Mouse (Mus musculus): ENCODE results near the gene Arcn1. TPM values are rescaled to one million over a fixed set of nuclear protein-coding genes. Genes with fewer than 3 reads are reported as not detected.
A peak's percentile ranks its signal among the peaks of the same experiment; 100 is the strongest.

Arcn1 gene
- polyA plus RNA-seq, 1 experiment, result 76.9 TPM

DNA sequence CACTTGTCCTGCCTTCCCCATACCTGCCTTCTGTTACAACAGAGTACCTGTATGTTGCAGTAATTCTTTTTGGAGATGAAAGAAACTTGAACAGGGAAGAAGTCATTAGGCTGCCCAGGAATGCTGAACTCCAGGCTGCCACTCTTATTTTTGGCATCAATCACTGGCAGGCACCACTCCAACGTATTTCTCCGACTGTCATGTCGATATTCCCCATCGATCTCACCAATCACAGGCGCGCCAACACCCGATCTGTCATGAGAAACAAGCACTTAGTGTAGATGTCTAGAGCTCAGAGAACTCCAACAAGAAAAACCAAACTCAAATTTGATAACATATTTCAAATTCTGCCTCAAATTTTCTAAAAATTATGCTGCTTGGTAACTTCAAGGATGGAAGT, 22.3 kb downstream of the Arcn1 start:
- TF ChIP-seq CTCF (IDR thresholded peaks at IDR 0.05; ENCODE audit: borderline replicate concordance, extremely low read depth, insufficient read depth, insufficient read length) (no peak), POLR2A (IDR thresholded peaks at IDR 0.05; ENCODE audit: borderline replicate concordance, extremely low read depth, insufficient read depth, insufficient read length, poor library complexity, severe bottlenecking) (no peak)
- no peak for DNase-seq (ENCODE audit: low read depth)

DNA sequence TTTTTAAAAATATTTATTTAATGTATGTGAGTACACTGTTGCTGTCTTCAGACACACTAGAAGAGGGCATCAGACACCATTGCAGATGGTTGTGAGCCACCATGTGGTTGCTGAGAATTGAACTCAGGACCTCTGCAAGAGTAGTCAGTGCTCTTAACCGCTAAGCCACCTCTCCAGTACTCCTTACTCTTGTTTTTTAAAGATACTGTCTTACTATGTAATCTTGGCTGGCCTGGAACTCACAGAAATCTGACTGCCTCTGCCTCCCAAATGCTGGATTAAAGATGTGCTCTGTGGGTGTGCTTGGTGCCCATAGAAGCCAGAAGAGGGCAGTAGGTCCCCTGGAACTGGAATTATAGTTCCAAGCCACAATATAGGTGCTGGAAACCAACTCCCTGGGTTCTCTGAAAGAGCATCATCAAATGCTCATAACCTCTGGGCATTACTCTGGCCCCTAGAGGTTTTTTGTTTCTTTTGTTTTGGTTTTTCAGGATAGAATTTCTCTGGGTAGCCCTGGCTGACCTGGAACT, 26.9 kb downstream of the Arcn1 start:
- TF ChIP-seq POLR2A (IDR thresholded peaks at IDR 0.05; ENCODE audit: borderline replicate concordance, extremely low read depth, insufficient read depth, insufficient read length, poor library complexity, severe bottlenecking) (no peak), CTCF (IDR thresholded peaks at IDR 0.05; ENCODE audit: borderline replicate concordance, extremely low read depth, insufficient read depth, insufficient read length) (no peak)
- no peak for DNase-seq (ENCODE audit: low read depth)

DNA sequence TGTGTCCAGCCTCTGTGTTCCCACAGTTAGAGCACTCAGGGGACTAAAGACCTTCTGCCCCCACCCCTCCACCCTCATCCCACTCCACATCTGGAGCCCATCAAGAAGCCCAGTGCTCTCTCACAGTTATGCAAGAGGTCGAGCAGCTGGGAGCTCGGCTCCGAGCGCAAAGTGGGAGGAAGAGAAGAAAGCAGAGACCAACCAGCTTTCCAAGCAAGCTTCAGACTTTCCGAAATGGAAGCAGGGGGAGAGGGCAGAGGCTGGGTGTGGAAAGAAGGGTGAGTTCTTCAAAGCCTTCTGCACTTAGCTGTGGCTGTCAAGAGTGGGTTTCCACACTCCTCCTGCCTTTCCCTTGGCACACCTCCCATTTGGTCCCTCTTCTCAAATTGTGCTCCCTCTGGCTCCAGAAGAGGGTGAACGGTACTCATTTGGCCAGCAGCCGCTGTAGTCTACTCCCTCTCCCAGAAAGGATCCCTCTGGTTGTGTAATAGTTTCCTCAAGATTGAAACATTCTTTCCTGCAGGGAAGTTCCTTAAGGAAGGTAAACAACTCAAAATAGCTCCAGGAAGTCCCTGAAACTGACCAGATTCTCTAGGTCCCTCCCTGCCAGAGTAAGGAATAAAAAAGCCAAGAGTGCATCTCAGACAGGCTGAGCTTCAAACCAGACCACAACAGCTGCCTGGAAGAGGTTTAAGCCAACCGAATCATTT, 30.2 kb downstream of the Arcn1 start:
- no peak for DNase-seq (ENCODE audit: low read depth)
- TF ChIP-seq POLR2A (IDR thresholded peaks at IDR 0.05; ENCODE audit: borderline replicate concordance, extremely low read depth, insufficient read depth, insufficient read length, poor library complexity, severe bottlenecking) (no peak), CTCF (IDR thresholded peaks at IDR 0.05; ENCODE audit: borderline replicate concordance, extremely low read depth, insufficient read depth, insufficient read length) (no peak)

DNA sequence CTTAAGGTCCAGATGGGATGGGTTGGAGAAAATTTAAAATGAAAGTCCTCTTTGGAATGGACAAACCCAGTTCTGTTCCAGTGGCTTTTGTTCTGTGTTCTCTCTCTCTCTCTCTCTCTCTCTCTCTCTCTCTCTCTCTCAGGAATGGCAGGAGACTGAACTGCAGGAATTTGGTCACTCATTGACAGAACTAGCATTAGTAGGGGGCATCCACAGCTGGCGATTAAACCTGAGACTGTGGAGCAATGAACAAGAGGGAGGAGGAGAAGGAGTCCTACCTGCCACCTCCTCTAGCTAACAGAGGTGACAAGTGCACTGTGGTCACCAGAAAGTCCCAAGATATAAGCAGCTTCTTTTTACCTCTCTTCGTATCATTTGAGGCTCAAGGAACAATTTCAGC, 31.3 kb downstream of the Arcn1 start:
- TF ChIP-seq CTCF (IDR thresholded peaks at IDR 0.05; ENCODE audit: borderline replicate concordance, extremely low read depth, insufficient read depth, insufficient read length) (no peak), POLR2A (IDR thresholded peaks at IDR 0.05; ENCODE audit: borderline replicate concordance, extremely low read depth, insufficient read depth, insufficient read length, poor library complexity, severe bottlenecking) (no peak)
- DNase-seq (ENCODE audit: low read depth), result no peak

DNA sequence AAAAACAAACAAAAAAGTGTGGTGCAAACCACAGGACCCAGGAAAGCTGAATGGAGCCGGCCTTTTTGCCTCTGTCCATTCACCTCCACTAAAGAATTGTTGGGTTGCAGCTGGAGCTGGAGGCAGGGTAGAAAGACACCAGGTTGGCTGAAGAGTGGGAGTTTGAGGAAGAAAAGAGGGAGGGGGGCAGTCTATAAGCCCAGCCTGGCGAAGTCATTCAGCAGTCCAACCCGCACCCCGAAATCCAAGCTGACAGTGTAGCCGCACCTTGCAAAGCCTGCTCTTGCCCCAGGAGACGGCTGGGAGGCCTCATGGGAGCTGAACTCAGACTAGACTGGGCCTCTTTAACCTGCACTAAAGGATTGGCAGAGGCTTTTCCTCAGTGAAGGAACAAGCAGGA, 31.8 kb downstream of the Arcn1 start:
- no peak for TF ChIP-seq CTCF (IDR thresholded peaks at IDR 0.05; ENCODE audit: borderline replicate concordance, extremely low read depth, insufficient read depth, insufficient read length)
- no peak for TF ChIP-seq POLR2A (IDR thresholded peaks at IDR 0.05; ENCODE audit: borderline replicate concordance, extremely low read depth, insufficient read depth, insufficient read length, poor library complexity, severe bottlenecking)
- no peak for DNase-seq (ENCODE audit: low read depth)

DNA sequence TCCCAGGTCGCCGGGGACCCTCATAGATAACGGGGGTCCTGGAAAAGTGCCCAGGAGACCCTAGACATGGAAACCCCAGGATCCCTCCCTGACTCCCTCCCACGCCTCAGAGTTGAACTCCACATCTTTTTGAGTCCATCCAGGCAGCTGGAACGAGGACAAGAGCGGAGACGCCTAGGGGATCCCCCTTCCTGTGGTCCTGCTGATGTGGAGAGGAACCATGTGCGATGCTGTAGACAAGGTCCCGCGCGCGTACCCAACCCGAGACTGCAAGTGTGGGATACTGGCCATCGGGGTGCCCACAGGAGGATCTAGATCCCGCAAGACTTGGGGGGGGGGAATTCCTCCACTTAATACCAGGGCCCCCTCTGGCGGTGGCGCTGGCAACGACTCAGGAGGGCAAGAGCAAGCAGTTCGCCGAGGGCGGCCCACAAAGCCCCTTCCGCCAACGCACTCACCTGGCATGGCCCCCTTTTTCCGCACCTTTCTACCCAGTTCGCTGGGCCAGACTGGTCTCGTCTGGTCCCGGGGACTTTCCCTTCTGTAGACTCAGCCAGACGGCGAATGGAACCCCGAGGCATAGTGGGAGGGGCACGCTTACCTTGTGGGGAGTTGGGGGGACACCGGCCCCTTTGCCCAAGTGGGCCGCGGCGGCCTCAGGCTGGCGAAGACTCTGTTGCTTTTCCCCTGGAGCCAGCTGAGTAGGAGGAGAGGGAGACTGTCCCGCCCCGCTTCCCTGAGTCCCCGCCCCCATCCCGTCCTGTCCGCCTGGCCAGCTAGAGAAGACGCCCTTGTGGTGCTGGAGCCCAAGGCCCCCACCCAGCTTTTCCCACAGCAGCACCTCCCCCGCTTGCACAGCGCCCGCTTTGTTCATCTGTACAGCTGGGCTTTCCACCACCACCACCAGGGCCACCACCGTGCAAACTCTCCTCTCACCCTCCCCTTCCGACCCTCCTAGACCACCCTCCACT, 32.8 kb downstream of the Arcn1 start, which contains the start of gene Phldb1:
Gene Phldb1, minus strand, starts transcription at position 675 of the 971 bp plus-strand sequence.
- peak; percentile 75 for DNase-seq (ENCODE audit: low read depth)
- TF ChIP-seq CTCF (IDR thresholded peaks at IDR 0.05; ENCODE audit: borderline replicate concordance, extremely low read depth, insufficient read depth, insufficient read length), result peak; percentile 46; the same call in 1 of the 2 replicates
- no peak for TF ChIP-seq POLR2A (IDR thresholded peaks at IDR 0.05; ENCODE audit: borderline replicate concordance, extremely low read depth, insufficient read depth, insufficient read length, poor library complexity, severe bottlenecking)

DNA sequence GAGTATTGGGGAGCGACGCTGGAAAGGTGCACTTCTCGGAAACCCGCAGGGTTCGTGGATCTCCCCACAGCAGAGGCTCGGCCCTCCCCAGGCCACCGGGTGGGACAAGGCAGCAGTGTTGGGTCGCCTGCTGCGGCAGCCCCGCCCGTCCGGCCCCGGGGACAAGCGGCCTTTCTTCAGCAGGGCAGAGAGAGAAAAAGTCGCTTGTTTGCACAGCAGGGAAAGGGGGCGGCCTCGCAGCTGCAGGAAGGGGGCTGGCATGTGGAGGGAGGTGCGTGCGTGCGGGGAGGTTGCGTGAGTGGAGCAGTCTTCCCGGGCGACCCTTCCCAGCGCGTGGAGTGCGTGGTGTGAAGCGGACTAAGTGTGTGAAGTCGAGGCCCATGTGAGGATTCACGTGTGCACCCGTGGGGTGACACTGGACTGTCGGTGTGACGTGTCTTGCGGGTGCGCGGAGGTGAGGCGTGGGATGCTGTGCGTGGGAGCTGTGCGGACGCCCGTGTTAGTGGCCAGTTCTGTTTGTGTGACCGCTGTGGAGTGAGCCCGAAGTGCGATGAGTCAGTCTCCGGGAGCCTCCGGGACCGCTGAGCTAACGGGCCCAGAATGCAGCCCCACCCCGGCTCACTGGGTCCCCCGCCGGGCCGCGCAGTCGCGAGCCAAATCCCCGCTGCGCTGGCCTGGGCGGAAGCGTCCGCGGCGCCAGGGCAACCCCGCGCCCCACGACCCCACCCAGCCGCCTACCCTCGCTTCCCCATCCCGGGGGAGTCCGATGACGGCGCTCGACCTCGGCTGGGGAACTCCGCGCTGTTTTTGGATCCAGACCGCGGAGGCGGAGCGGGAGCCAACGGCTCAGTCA, 33.7 kb downstream of the Arcn1 start:
- TF ChIP-seq CTCF (IDR thresholded peaks at IDR 0.05; ENCODE audit: borderline replicate concordance, extremely low read depth, insufficient read depth, insufficient read length), result no peak
- TF ChIP-seq POLR2A (IDR thresholded peaks at IDR 0.05; ENCODE audit: borderline replicate concordance, extremely low read depth, insufficient read depth, insufficient read length, poor library complexity, severe bottlenecking), result no peak
- peak; percentile 55 for DNase-seq (ENCODE audit: low read depth)

DNA sequence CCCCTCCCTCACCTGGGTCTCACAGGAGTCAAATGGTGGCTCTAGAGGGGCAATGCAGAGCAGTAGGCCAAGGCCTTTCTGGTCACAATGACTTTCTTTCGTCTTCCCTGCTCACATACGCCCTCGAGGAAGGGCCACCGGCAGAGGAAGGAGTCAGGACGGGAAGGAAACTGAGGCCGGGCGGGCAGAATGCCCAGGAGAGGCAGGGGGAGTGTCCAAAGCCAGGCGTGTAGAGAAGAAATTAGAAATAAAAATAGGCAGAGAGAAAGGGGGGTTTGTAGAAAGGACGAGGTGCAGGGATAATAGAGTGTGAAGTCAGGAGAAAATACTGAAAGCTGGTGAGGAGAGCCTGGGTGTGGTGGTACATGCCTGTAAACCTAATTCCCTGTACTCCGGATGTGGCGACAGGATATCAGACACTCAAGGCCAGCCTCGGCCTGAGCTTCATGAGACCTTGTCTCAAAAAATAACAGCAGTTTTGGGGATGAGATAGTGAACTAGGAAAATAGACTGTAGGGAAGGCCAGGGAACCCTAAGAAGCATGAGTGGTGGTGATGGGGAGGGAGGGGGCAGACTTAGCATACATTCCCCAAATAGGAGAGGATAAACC, 34.6 kb downstream of the Arcn1 start:
- DNase-seq (ENCODE audit: low read depth), result no peak
- TF ChIP-seq CTCF (IDR thresholded peaks at IDR 0.05; ENCODE audit: borderline replicate concordance, extremely low read depth, insufficient read depth, insufficient read length) (no peak), POLR2A (IDR thresholded peaks at IDR 0.05; ENCODE audit: borderline replicate concordance, extremely low read depth, insufficient read depth, insufficient read length, poor library complexity, severe bottlenecking) (no peak)

DNA sequence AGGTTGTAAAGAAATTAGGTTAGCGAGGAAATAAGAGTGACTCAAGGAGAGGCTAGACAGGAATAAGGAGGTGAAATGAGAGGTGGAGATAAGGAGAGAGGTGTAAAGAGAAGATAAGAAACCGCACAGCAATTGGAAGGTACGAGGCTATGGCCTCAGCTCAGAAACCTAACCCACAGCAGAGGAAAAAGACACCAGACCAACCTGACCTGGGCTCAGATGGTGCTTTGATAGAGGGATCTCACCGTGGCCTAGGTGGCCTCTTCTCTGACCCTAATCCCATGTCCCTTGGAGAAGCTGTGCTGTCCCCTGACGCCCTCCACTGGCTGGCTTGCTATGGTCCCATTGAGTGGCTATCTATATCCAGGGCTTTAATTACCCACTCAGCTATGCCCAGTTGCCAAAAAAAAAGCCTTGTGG, 35.5 kb downstream of the Arcn1 start:
- TF ChIP-seq POLR2A (IDR thresholded peaks at IDR 0.05; ENCODE audit: borderline replicate concordance, extremely low read depth, insufficient read depth, insufficient read length, poor library complexity, severe bottlenecking) (no peak), CTCF (IDR thresholded peaks at IDR 0.05; ENCODE audit: borderline replicate concordance, extremely low read depth, insufficient read depth, insufficient read length) (no peak)
- DNase-seq (ENCODE audit: low read depth), result no peak

DNA sequence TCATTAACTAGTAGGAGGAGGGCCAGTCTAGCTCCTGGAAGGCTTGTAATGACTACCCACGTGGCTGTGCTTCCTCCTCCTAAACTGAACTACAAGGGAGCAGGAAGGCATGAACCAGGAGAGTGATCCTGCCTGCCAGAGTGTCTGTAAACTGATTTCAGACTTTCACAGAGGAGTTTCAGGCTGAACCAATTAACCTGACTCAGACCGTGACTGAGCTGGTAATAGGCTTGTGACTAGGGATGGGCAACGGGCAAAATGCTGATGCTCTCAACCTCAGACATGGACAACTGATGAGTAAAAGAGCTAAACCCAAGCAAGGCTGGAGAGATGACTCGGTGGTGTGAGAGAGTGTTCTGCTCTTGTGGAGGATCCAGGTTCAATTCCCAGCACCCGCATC, 40.2 kb downstream of the Arcn1 start:
- no peak for TF ChIP-seq CTCF (IDR thresholded peaks at IDR 0.05; ENCODE audit: borderline replicate concordance, extremely low read depth, insufficient read depth, insufficient read length)

More for the DNA sequence above, 40.2 kb downstream of the Arcn1 start:
- DNase-seq (ENCODE audit: low read depth), result no peak

Data from brain, embryonic 14.5 days (tissue).